Mouse (Mus musculus) midbrain, embryonic 10.5 days (tissue): ENCODE results near the gene Vmn1r233. TPM values are rescaled to one million over a fixed set of nuclear protein-coding genes. Genes with fewer than 3 reads are reported as not detected.

Experiments
- polyA plus RNA-seq: library from polyadenylated mRNA; unstranded; fragments of >200 nt; fragmentation: Nextera tagmentation; extraction: Ambion mirVana; gene quantifications from 2 replicates; pipeline ENCODE4 v1.2.1, GENCODE M21; 2016

Gene Vmn1r233
- polyA plus RNA-seq, 1 experiment from 2014 or later, result not detected

Other genes with a start within 250 kb of the Vmn1r233 start
- not detected in 2 replicates for gene Vmn1r228, start 210.3 kb downstream of the Vmn1r233 start, polyA plus RNA-seq
- gene Vmn1r229, start 184.9 kb downstream of the Vmn1r233 start, polyA plus RNA-seq, result not detected in 2 replicates
- not detected in 2 replicates for gene Vmn1r230, start 156.0 kb downstream of the Vmn1r233 start, polyA plus RNA-seq
- not detected in 2 replicates for gene Vmn1r231, start 91.4 kb downstream of the Vmn1r233 start, polyA plus RNA-seq
- not detected in 2 replicates for gene Vmn1r232, start 76.8 kb downstream of the Vmn1r233 start, polyA plus RNA-seq
- gene Ppp2r1a, start 51.2 kb downstream of the Vmn1r233 start, polyA plus RNA-seq, result 509 and 575 TPM in 2 replicates
- 15.4 and 17.9 TPM in 2 replicates for gene Zfp160, start 12.4 kb upstream of the Vmn1r233 start, polyA plus RNA-seq
- not detected in 2 replicates for gene Vmn1r234, start 229.6 kb upstream of the Vmn1r233 start, polyA plus RNA-seq